Mouse (Mus musculus): ENCODE data around the gene Ddx24.
"Not testable (repeated sequence)": the region's sequence is repeated elsewhere in the genome, so short reads cannot be mapped to it uniquely, and the experiment has no call there.

The Ddx24 gene

DNA sequence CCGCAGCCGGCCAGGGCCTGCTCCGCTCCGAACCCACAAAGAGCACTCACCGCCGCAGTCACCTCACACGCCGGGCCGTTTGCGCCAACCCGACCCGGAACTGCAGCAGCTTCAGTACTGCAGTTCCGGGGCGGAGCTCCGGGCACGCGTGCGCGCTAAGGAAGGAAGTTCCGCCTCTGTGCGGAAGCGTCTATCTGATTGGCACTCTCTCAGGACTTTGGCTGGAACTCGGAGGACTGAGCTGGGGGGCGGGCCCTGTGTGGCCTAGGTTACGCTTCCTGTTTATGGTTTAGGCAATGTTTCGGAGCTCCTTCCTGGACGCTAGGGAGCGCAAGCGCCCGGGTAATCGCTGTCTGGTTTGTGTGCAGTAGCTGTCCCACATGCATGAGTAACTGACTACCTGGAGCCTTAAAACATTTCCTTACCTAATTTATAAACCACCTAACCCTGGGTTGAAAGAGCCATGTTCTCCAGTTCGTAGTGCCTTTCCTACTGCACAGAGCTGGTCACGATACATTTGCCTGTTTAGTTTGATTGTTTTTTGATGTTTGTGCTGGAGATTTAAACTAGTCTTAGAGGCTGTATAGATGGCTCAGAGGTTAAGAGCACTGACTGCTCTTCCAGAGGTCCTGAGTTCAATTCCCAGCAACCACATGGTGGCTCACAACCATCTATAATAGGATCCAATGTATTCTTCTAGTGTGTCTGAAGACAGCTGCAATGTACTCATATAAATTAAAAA is at the start of gene Ddx24:
Ddx24 (minus strand) TSS at position 102 of the 742 bp plus-strand sequence.
- in situ Hi-C loops (cut with MboI; ENCODE audit: unreplicated experiment in 2 of 2): loop anchor here (5.0 to 10.0 kb wide), 2 partner anchors 66 to 671 kb away; partner anchors contain the start of genes Gm20604 (in 1 of the 2), Gm28051 (in 1 of the 2), Gon7 (in 1 of the 2) and Ubr7 (in 1 of the 2)

DNA sequence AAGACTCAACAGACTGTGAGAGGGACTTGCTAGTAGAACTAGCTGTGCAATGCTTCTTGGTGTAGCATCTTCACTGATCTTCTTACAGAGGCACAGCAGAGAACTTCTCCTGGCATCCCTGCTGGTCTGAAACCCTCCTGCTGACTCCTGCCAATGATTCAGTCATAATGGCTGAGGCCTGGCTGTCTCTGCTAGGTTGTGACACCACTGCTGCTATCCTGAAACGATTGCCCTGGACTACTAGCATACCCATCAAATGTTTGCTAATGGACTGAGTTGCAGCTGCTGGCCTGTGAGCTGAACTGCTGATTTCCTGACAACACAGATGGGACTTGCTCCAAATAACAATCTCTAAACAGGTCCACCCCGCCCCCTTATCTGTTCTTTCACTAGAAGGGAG is 48.9 kb upstream of the Ddx24 start:
- in situ Hi-C loops (cut with MboI; ENCODE audit: unreplicated experiment in 2 of 2): no loop called here

DNA sequence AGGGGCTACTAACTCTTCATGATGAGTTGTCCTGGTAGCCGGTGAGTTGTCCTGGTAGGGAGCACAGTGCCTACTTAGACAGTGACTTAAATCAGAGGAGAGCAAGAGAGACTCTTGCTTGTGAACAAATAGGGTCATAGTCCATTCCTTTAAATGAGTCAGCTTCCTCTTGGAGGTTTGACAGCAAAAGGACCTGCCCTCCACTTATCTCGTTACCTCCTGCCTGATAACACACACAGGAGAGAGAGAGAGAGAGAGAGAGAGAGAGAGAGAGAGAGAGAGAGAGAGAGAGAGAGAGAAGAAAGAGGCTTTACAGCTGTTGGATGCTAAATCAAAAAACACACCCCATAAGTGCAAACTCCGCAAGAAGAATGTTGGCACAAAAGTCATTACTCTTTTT is 31.5 kb upstream of the Ddx24 start, which contains the start of gene Ifi27l2b:
Ifi27l2b (minus strand) TSS at position 84 of the 400 bp plus-strand sequence.
- in situ Hi-C loops (cut with MboI; ENCODE audit: unreplicated experiment in 2 of 2): no loop called here

DNA sequence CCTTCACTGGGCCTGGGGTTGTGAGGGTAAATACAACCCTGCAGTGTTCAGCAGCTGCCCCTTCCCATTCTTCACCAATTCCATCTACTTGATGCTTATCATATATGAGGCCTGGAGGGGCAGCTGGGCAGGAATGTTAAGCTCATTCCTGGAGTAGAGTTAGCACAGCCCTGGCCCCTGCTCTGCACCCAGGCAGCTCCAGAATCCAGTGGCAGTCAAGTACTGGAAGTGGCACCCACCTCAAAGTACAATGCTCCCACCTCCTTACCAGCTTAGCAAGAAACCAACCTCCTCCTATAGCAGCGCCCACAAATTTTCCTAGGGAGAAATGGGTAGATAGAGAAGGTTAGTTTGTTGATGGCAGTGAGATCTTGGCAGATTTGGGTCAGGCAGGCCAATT is 31.1 kb upstream of the Ddx24 start:
- in situ Hi-C loops (cut with MboI; ENCODE audit: unreplicated experiment in 2 of 2): not testable (repeated sequence)

DNA sequence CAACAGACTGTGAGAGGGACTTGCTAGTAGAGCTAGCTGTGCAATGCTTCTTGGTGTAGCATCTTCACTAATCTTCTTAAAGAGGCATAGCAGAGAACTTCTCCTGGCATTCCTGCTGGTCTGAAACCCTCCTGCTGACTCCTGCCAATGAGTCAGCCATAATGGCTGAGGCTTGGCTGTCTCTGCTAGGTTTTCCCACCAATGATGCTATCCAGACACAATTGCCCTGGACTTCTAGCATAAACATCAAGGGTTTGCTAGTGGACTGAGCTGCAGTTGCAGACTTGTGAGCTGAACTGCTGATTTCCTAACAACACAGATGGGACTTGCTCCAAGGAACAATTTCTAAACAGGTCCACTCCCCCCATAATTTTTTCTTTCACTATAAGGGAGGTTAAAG is 27.7 kb upstream of the Ddx24 start:
- in situ Hi-C loops (cut with MboI; ENCODE audit: unreplicated experiment in 2 of 2): no loop called here

DNA sequence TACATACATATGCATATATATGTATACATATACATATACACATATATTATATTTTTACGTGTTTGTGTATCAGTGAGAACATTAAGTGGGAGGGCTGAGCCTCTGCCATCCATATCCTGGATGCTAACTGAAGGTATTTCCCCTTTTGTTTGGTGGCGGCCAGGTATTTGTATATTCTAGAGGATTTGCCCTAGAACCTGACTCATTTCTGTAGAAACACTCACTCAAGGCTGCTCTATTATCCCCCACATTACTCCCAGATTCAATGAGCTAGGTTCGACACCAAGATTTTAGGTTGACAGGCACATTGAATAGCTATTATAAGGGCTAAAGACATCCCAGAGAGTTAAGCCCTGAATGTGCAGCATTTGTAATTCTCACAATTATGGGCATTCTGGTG is 19.4 kb upstream of the Ddx24 start:
- in situ Hi-C loops (cut with MboI; ENCODE audit: unreplicated experiment in 2 of 2): no loop called here

DNA sequence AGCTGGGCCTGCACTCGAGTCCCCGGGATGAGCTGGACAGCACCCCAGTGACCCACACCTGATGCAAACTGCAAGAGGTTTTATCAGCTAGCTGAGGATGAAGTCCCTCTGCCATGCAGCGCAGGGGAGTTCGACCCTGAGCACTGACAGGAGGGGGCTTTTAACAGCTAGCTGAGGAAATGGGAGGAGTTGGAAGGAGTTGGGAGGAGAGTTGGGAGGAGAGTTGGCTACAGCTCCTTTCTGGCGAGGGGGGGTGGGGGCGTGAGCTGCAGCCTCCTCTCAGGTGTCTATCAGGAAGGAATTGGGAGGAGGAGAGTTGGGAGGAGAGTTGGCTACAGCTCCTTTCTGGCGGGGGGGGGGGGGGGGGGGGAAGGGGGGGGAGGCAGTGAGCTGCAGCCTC is 18.6 kb upstream of the Ddx24 start:
- in situ Hi-C loops (cut with MboI; ENCODE audit: unreplicated experiment in 2 of 2): not testable (repeated sequence)

DNA sequence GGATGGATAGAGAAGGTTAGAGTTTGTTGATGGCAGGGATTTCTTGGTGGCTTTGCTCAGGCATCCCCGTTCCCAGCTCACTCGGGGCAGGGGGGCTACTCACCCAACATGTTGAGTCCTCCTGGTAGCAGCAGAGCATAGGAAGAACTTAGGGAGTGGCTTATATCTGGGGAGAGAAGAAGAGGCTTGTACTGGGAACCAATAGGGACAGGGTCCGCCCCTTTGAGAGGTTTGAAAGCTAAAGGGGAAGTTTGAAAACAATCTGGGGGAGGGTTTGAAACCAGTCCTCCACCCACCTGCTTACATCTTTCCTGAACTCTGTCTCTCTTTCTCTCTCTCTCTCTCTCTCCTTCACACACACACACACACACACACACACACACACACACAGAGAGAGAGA is 17.9 kb upstream of the Ddx24 start, which contains the start of gene Ifi27l2a:
Ifi27l2a (minus strand) TSS at position 157 of the 400 bp plus-strand sequence.
- in situ Hi-C loops (cut with MboI; ENCODE audit: unreplicated experiment in 2 of 2): no loop called here

DNA sequence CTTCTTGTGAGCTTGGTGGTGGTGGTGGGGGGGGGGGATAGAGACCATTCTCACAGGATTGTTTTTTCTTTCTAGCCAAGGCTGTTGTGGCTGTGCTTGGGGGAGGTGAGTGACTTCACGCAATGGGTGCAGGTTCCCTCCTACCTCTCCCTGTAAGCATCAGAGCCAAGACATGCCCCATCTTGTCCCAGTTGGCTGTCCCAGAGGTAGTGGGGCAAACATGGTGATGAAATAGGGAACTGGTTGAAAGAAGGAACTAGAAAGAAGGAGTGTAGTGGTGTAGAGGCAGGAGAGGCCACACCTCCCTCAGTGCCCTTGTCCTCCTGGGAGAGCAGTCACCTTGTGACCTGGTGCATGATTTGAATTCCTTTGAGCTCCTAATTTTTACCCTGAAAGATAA is 12.0 kb upstream of the Ddx24 start:
- in situ Hi-C loops (cut with MboI; ENCODE audit: unreplicated experiment in 2 of 2): no loop called here

DNA sequence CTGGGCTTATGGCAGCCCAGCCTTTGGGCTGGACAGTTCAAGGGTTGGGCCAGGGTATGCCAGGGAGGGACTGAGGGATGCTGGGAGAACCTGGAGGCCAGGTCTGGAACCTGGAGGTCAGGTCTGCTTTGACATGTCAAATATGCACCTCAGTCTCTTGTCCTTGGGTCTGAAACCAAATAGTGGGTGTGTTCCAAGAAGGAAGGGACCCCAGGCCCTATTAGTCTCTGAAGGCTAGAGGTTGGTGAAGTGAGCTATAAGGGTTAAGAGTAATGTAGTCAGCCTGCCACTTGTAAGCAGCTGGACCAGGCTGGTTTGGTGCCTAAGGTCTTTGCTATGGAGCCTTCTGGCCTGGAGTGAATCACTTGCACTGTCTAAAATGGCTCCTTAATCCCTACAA is 9.2 kb upstream of the Ddx24 start:
- in situ Hi-C loops (cut with MboI; ENCODE audit: unreplicated experiment in 2 of 2): no loop called here

DNA sequence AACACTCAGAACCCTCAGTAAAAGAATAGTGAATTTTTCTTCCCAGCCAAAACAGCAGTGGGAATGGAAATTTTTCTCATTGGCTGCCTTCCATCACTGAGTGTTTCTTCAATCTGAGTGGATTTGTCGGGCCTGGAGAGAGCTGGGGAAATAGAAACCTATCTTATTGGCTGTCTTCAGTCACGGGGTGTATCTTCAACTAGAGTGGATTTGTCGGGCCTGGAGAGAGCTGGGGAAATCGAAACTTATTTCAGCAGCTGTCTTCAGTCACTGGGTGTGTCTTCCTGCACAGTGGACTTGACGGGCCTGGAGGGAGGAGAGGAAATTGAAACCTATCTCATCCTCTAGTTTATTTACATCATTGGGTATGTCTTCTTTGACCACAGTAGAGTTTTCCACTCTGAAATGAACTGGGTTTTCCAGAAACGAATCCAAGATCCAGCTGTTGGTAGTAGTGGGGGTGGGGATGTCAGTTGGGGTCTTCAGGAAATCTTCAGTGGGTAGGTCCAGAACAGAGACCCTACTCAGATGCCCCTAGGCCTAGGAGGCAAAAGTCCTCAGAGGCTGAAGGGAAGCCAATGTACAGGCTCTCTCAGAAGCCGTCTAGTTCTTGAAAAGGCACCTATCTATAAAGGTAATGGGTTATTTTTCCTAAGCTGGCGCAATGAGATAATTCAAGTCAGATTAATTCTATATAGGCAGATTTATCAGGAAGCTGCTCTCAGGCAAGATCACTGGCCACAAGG is 8.5 kb upstream of the Ddx24 start, which contains the start of gene Ifi27:
Ifi27 (plus strand) TSS at position 226 of the 746 bp plus-strand sequence.
- in situ Hi-C loops (cut with MboI; ENCODE audit: unreplicated experiment in 2 of 2): no loop called here

DNA sequence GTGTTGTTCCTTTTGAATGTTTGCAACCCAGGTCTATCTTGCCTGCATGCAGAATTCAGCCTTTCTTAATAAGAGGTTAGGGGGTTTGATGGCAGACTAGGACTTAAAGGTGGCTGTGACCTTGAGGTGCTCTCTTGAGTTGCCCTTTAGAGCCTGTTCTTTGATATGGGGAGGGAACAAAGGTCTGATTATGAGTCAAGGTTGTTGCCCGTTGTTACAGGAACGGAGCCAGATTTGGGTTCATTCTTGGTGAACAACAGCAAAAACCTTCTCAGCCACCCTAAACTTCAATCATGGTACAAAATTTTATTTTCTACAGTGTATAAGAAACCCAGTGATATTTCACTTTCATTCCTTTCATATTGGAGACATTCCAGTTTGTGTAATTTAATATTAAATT is 7.8 kb upstream of the Ddx24 start:
- in situ Hi-C loops (cut with MboI; ENCODE audit: unreplicated experiment in 2 of 2): no loop called here

DNA sequence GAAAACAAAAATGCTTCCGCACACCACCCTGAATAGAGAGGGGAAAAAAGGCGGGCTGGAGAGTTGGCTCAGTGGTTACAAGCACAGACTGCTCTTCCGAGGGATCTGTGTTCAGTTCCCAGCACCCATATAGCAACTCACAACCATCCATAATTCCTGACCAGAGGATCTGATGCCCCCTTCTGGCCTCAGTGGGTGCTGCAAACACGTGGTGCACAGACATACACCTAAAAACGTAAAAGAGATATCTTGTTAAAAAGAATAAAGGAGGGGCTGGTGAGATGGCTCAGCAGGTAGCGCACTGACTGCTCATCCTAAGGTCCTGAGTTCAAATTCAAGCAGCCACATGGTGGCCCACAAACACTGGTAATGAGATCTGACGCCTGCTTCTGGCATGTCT is 1.1 kb upstream of the Ddx24 start:
- in situ Hi-C loops (cut with MboI; ENCODE audit: unreplicated experiment in 2 of 2): loop anchor here (5.0 to 10.0 kb wide), 2 partner anchors 66 to 672 kb away; partner anchors contain the start of genes Gm20604 (in 1 of the 2), Gm28051 (in 1 of the 2), Gon7 (in 1 of the 2) and Ubr7 (in 1 of the 2)

DNA sequence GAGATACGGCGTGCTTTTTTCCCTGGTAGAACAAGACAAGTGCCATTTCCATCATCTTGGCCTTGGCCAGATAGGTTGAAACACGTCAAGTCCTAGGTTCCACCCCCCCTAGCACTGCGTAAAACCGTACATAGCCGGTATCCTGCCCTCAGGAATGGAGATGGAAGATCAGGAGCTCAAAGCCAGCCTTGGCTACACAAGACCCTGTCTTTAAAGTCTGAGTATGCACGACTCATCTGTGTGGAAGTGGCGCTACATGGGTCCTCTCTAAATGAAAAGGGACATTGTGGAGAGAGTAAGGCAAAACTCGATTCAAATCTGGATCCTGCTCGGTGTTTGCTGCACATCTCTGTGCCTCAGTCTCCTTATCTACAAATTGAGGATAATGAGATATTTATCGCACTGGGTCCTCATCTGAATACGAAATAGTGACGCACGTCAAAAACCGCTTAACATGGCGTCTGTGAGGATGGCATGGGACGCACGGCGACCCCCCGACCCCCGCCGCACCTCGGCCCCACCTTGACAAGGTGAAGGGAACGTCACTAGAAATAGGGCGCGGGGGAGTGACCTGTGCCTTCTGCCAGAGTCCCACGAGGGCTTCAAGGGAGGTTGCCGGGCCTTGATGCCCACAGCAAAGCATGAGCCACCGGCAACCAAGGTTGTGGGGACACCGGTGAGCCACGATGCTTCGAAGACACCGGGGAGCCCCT is 458 bp downstream of the Ddx24 start:
- in situ Hi-C loops (cut with MboI; ENCODE audit: unreplicated experiment in 2 of 2): loop anchor here (5.0 to 10.0 kb wide), 2 partner anchors 67 to 670 kb away; partner anchors contain the start of genes Gm20604 (in 1 of the 2), Gm28051 (in 1 of the 2), Gon7 (in 1 of the 2) and Ubr7 (in 1 of the 2)

DNA sequence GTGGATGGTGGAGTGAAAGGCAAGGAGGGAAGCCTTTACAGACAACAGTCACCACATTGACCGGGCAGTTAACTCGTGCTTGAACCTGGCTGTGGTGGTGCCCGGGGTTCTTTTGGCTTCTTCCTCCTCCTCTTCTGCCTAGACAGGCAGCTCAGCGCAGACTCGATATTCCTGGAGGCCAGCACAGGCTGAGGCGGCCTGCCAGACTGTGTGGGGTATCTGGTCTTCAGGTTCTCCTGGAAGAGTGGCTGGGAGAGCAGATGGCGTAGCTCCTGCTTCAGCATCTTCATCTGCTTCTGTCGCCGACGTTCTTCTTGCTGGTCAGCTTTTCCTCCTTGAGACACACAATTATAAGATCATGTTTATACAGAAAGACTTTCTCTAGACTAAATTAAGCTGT is 17.5 kb downstream of the Ddx24 start:
- in situ Hi-C loops (cut with MboI; ENCODE audit: unreplicated experiment in 2 of 2): no loop called here

DNA sequence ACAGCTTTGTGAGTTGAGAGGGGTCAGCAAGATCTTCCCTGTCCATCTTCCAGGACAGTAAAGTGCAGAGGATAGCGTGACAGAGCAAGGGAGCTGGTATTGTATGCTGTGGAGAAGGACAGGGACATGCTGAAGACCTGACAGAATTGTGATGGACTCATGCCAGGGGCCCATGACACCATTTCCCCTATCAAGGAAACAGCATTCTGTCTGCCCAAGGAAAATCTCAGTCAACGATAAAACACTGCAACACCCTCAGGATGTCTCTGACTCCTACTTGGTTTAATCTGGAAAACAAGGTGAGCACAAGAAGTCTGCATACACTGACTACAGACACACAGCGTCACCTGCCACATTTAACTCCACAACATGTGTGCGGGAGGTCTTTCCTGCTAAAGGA is 17.9 kb downstream of the Ddx24 start, which contains the start of gene 9330161L09Rik:
9330161L09Rik (minus strand) TSS at position 101 of the 400 bp plus-strand sequence.
- in situ Hi-C loops (cut with MboI; ENCODE audit: unreplicated experiment in 2 of 2): no loop called here

DNA sequence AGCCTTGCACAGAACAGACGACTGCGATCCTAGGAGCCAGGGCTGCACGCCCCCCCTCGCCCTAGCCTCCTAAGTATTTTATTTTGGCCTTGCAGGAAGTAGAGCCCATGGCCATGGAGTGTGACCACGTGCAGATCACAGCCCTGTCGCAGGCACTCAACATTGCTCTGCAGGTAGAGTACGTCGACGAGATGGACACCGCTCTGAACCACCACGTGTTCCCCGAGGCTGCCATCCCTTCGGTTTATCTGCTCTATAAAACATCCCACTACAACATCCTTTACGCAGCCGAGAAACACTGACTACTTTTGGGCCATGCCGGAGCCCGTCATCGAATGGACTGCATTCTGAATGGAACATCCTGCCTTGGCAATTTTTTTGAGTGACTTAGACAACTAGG is 21.5 kb downstream of the Ddx24 start:
- in situ Hi-C loops (cut with MboI; ENCODE audit: unreplicated experiment in 2 of 2): no loop called here

DNA sequence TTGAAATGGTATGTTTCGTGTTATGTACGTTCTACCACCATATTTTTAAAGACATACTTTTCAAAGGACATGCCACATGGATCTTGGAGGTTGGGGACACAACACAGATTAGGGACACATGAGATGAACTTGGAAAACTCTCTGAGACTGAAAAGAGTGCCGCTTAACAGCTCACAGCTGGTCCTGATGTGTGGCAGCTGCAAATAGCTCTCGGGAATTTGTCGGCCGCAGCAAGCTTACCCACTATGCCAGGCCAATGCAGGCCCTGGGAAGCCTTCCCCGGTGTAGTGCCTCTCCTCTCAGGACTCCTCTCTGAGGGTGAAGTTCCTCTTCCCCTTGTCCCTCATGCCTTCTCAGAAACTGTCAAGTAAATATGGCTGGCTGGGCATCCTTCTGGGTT is 28.9 kb downstream of the Ddx24 start:
- in situ Hi-C loops (cut with MboI; ENCODE audit: unreplicated experiment in 2 of 2): loop anchor here in 1 of 2 experiments (25.0 kb wide), 2 partner anchors 634 to 1616 kb away; partner anchors contain the start of genes Gm20604, Gm28051, Gon7 and Syne3

DNA sequence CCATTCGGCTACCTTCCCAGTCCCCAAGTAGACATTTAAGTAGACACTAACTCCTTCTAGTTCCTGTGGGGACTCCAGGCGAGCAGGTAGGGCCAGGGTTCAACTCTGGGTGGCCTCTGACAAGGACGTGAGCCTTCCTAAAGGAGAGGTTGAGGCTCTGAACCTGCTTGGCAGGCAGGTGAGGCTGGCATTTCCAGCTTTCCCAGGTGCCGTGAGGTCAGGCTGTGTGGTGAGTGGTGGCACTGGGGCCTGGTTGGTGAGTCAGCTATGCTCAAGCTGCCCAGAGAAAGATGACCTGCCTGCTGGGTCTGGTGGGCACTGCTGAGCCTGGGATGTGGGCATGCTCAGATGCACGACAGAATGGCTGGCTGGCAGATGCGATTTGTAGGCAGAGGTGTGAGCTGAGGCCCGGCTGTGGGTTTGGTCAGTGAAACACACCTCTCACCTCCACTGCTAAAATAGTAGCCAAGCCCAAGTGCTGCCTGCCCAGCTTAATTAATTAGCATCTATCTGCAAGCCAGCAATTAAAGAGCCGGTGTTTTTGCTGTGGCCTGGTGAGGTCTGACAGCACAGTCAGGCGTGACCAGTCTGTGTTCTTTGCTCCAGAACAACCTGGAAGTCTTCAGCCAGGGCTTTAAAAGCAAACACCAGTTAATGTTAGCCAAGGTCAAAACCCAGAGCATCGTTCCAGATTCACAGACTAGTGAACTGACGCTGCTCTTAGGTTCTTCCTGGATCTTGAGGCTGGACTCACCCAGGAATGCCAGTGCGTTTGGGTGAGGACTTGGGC is 29.9 kb downstream of the Ddx24 start:
- in situ Hi-C loops (cut with MboI; ENCODE audit: unreplicated experiment in 2 of 2): loop anchor here in 1 of 2 experiments (25.0 kb wide), 2 partner anchors 633 to 1617 kb away; partner anchors contain the start of genes Gm20604, Gm28051, Gon7 and Syne3

Measured in v-Abl transformed pro-B cells (cell line).